Mouse (Mus musculus) ES-E14 (cell line): ENCODE measurements at regions not wholly inside any gene's neighbourhood (a gene's known extent, or its start where the extent isn't known, plus 50 kb on each side); places are given as distances from the start of the nearest gene placed in this dataset.
"Not testable (repeated sequence)": the region's sequence is repeated elsewhere in the genome, so short reads cannot be mapped to it uniquely, and the experiment has no call there.

ENCODE experiments used
- CHD2 ChIP-seq: IDR thresholded peaks from 2 replicates; pipeline ENCODE4 v1.6.1; 2014; ENCODE audit warnings: mild to moderate bottlenecking, low read depth, low read length, inconsistent platforms
- MAFK ChIP-seq: IDR thresholded peaks from 2 replicates; pipeline ENCODE4 v1.6.1; 2014; ENCODE audit warnings: mild to moderate bottlenecking, low read depth, low read length, inconsistent platforms; ENCODE audit not compliant: insufficient read depth
- ZC3H11A ChIP-seq: IDR thresholded peaks from 2 replicates; pipeline ENCODE4 v1.6.1; 2012; ENCODE audit warnings: low read depth, mild to moderate bottlenecking, inconsistent platforms, low read length, borderline replicate concordance

DNA sequence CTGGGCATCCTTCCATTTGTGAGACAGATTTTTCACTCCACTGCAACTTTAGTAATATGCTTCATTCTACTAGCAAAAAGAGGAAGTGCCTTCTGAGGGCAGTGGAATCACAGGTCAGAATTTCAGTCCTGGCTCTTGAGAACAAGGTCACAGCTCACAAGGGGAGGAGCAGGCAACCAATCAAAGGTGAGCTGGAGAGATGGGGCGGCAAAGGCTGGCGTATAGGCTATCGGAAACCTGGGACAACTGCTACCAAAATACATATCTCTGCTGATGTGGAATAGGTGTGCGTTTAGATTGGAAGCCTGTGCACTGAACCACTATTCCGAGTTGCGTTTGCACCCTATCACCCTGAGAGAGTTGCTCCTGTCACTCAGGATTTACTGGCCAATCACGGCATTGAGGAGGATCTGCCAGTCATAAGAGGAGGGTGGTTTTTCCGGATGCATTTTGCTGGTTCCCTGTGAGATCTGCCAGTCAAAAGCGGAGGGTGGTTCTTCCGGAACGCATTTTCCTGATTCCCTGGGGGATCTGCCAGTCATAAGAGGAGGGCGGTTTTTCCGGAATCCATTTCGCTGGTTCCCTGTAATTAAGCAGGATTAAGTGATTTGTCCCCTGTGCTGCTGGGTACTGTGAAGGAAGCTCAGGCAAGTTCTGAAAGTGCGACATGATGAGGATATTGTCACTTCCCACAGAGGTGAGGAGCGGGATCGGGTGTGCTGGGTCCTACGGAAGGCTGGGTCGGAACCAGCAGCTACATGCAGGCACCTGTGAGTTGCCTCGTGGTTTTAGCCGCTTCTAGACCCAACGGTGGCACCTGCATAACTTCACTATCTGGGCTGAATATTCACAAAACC lies 113.3 kb downstream of the Zfp97 start:
- peak; percentile 98 for TF ChIP-seq CHD2
- TF ChIP-seq MAFK, ZC3H11A: not testable (repeated sequence)
